Mouse (Mus musculus): ENCODE measurements around the gene Lias. TPM values are rescaled to one million over a fixed set of nuclear protein-coding genes. Genes with fewer than 3 reads are reported as not detected.

Gene Lias
- polyA plus RNA-seq, 1 experiment from 2014 or later, result 59.4 TPM

- no peak for ATAC-seq
- Histone ChIP-seq H3K36me3 (peaks cover 25% of the 10 kb centered on the region), H3K27ac (no peak overlapping the region), H3K9ac (replicated peaks) (no peak overlapping the region), H3K27me3 (no peaks in the 10 kb centered on the region), H3K4me3 (replicated peaks) (no peak overlapping the region), H3K9me3 (no peaks in the 10 kb centered on the region), H3K4me2 (replicated peaks) (no peak overlapping the region), H3K4me1 (replicated peaks) (no peaks in the 10 kb centered on the region)
- WGBS, result 69% methylated on average over 7 of the region's 7 CpGs
Measured at GRCm38 (mm10) chr5:65457086-65457827, 66.0 kb downstream of the Lias start.

DNA sequence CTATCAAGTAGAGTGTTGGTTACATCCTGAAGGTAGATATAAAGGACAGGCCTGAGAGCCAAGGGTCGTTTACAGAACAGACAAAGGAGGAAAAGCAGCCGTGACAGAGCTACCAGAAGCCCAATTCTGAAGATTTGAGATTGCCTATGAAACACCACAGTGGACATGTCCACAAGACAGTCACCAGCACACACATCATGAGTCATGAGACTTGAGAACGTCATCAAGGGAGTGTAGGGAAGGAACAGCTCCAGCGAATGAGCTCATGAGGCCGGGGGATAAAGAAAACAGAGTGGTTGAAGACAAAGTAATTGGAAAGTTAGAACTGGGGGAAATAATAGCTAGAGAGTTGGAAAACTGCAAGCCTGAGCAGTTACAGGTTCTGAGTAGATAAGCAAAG is 66.5 kb downstream of the Lias start:
- no peak for ATAC-seq
- WGBS, result 87% methylated on average over 5 of the region's 5 CpGs
- Histone ChIP-seq H3K4me1 (replicated peaks) (no peaks in the 10 kb centered on the region), H3K9me3 (no peaks in the 10 kb centered on the region), H3K4me2 (replicated peaks) (no peak overlapping the region), H3K9ac (replicated peaks) (no peak overlapping the region), H3K4me3 (replicated peaks) (no peak overlapping the region), H3K36me3 (peaks cover 25% of the 10 kb centered on the region), H3K27me3 (no peaks in the 10 kb centered on the region), H3K27ac (no peak overlapping the region)

GRCm38 (mm10) chr5:65459454-65459853 is 68.2 kb downstream of the Lias start:
- H3K36me3 ChIP-seq, result peaks cover 29% of the 10 kb centered on the region
- H3K4me2 ChIP-seq (replicated peaks), result no peak overlapping the region
- no peak overlapping the region for H3K4me3 ChIP-seq (replicated peaks)
- no peak overlapping the region for H3K27ac ChIP-seq
- H3K9me3 ChIP-seq, result no peaks in the 10 kb centered on the region
- H3K27me3 ChIP-seq, result no peaks in the 10 kb centered on the region
- H3K4me1 ChIP-seq (replicated peaks), result no peaks in the 10 kb centered on the region
- WGBS, result 94% methylated on average over 3 of the region's 3 CpGs
- H3K9ac ChIP-seq (replicated peaks), result no peak overlapping the region
- ATAC-seq, result no peak

Other genes starting within 250 kb of the Lias start
- 13.4 and 13.8 TPM in 2 replicates for gene Wdr19, start 191.8 kb upstream of the Lias start, polyA plus RNA-seq (2015; fragmentation: Nextera tagmentation; extraction: Ambion mirVana)
- gene Rfc1, start 55.8 kb upstream of the Lias start, polyA plus RNA-seq (2015; fragmentation: Nextera tagmentation; extraction: Ambion mirVana), result 35.4 and 42.8 TPM in 2 replicates
- gene Klb, start 43.2 kb upstream of the Lias start, polyA plus RNA-seq (2015; fragmentation: Nextera tagmentation; extraction: Ambion mirVana), result 0.09 and 0.10 TPM in 2 replicates
- 684 and 687 TPM in 2 replicates for gene Rpl9, start 53 bp upstream of the Lias start, polyA plus RNA-seq (2015; fragmentation: Nextera tagmentation; extraction: Ambion mirVana)
- 50.4 and 52.0 TPM in 2 replicates for gene Ugdh, start 44.5 kb downstream of the Lias start, polyA plus RNA-seq (2015; fragmentation: Nextera tagmentation; extraction: Ambion mirVana)
- not detected in 2 replicates for gene Gm43552, start 101.3 kb downstream of the Lias start, polyA plus RNA-seq (2015; fragmentation: Nextera tagmentation; extraction: Ambion mirVana)
- 164 and 167 TPM in 2 replicates for gene Smim14, start 145.7 kb downstream of the Lias start, polyA plus RNA-seq (2015; fragmentation: Nextera tagmentation; extraction: Ambion mirVana)
- gene Ube2k, start 145.7 kb downstream of the Lias start, polyA plus RNA-seq (2015; fragmentation: Nextera tagmentation; extraction: Ambion mirVana), result 197 and 204 TPM in 2 replicates